Mouse (Mus musculus): ENCODE results near the gene Rab40b.

DNA sequence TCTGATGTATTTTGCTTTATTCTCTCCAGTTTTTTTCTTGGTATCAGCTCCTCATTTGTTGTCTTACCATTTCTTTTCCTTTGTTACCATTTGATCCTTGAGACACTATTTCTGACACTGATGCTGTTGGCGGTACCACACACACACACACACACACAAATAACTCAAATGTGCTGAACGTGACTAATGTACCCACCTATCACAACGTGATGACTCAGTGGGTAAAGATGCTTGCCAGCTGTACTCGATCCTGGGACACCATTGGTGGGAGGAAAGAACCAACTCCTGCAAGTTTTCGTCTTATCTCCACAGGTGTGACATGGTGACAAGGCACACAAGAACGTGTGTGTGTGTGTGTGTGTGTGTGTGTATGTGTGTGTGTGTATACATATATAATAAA lies 14.7 kb downstream of the Rab40b start:
- no peak for TF ChIP-seq CTCF (IDR thresholded peaks at IDR 0.05; ENCODE audit: extremely low read depth, insufficient read length, insufficient replicate concordance, low read depth, low read length)
- TF ChIP-seq POLR2A (IDR thresholded peaks at IDR 0.05; ENCODE audit: low read depth, low read length): no peak

All from small intestine, adult 2 months (tissue).